In genomic region chr4:84675171-84675973, GRCm38 (mm10) we compare ENCODE assay signal across 8 mouse cellular contexts. TPM values are rescaled to one million over a fixed set of nuclear protein-coding genes. Genes with fewer than 3 reads are reported as not detected.
DNase-seq lines count a peak whose midpoint lies in the region; ATAC-seq and TF ChIP-seq lines count a peak whose summit lies in the region.

Gene Bnc2 (minus strand): TSS chr4:84675275.

- peak within 1 kb of the TSS; percentile 60 for H3K4me3 ChIP-seq in forebrain, postnatal 0 days (ENCODE audit: low read depth, low read length)
- H3K4me3 ChIP-seq in hindbrain, embryonic 10.5 days, result peak within 1 kb of the TSS; percentile 71
- H3K4me3 ChIP-seq in limb, embryonic 12.5 days (replicated peaks), result peak within 1 kb of the TSS; percentile 83
- peak within 1 kb of the TSS; percentile 67 for H3K4me3 ChIP-seq in midbrain, embryonic 13.5 days (replicated peaks)

- no peaks in the 10 kb centered on the region for H3K9me3 ChIP-seq in forebrain, postnatal 0 days (ENCODE audit: low read length)
- no peaks in the 10 kb centered on the region for H3K9me3 ChIP-seq in hindbrain, embryonic 10.5 days
- no peaks in the 10 kb centered on the region for H3K9me3 ChIP-seq in limb, embryonic 12.5 days
- H3K9me3 ChIP-seq in midbrain, embryonic 13.5 days, result no peaks in the 10 kb centered on the region

- no peak for TF ChIP-seq CTCF in forebrain, postnatal 0 days (IDR thresholded peaks at IDR 0.05; ENCODE audit: low read depth)

- ATAC-seq in forebrain, postnatal 0 days, result peak; percentile 58
- peak; percentile 66 for ATAC-seq in limb, embryonic 12.5 days (ENCODE audit: insufficient number of reproducible peaks, insufficient read depth, low FRiP score, low TSS enrichment, low read depth)
- peak; percentile 73 for ATAC-seq in midbrain, embryonic 13.5 days

- peak within 1 kb of the TSS; percentile 99 for H3K4me2 ChIP-seq in forebrain, postnatal 0 days (ENCODE audit: low read depth)
- H3K4me2 ChIP-seq in limb, embryonic 12.5 days, result peak within 1 kb of the TSS; percentile 88
- peak within 1 kb of the TSS; percentile 98 for H3K4me2 ChIP-seq in midbrain, embryonic 13.5 days (replicated peaks)

- no peaks in the 10 kb centered on the region for H3K36me3 ChIP-seq in forebrain, postnatal 0 days (ENCODE audit: insufficient read depth)
- H3K36me3 ChIP-seq in hindbrain, embryonic 10.5 days, result no peaks in the 10 kb centered on the region
- H3K36me3 ChIP-seq in limb, embryonic 12.5 days, result no peaks in the 10 kb centered on the region
- no peaks in the 10 kb centered on the region for H3K36me3 ChIP-seq in midbrain, embryonic 13.5 days

- 4% methylated on average over 77 of the region's 80 CpGs for WGBS in forebrain, postnatal 0 days
- under 1% methylated on average over 80 of the region's 80 CpGs for WGBS in hindbrain, embryonic 10.5 days
- WGBS in limb, embryonic 12.5 days, result under 1% methylated on average over 77 of the region's 80 CpGs
- under 1% methylated on average over 76 of the region's 80 CpGs for WGBS in midbrain, embryonic 13.5 days

- H3K27ac ChIP-seq in forebrain, postnatal 0 days (ENCODE audit: low read depth, low read length), result no peak within 1 kb of the TSS
- H3K27ac ChIP-seq in hindbrain, embryonic 10.5 days, result peak within 1 kb of the TSS; percentile 86
- peak within 1 kb of the TSS; percentile 95 for H3K27ac ChIP-seq in limb, embryonic 12.5 days
- H3K27ac ChIP-seq in midbrain, embryonic 13.5 days, result peak within 1 kb of the TSS; percentile 65

- DNase-seq in cerebellum, postnatal 25 days, result peak; percentile 14 to 30
- no peak for DNase-seq in cerebellum, adult 9-11 months
- peak; percentile 75 for DNase-seq in adrenal gland, postnatal 14 days
- no peak for DNase-seq in forebrain, postnatal 0 days
- peak; percentile 79 for DNase-seq in hindbrain, embryonic 10.5 days (ENCODE audit: low spot score)
- DNase-seq in testis, postnatal 14 days (ENCODE audit: low spot score), result peak; percentile 73

- H3K4me1 ChIP-seq in forebrain, postnatal 0 days (ENCODE audit: insufficient read depth), result no peaks in the 10 kb centered on the region; the same call in 1 of the 2 replicates
- peaks cover 31% of the 10 kb centered on the region for H3K4me1 ChIP-seq in hindbrain, embryonic 10.5 days (replicated peaks)
- peaks cover 43% of the 10 kb centered on the region for H3K4me1 ChIP-seq in limb, embryonic 12.5 days (replicated peaks)
- H3K4me1 ChIP-seq in midbrain, embryonic 13.5 days (replicated peaks), result peaks cover 26% of the 10 kb centered on the region

- H3K27me3 ChIP-seq in forebrain, postnatal 0 days (ENCODE audit: insufficient read depth, low read length), result peaks cover 67% of the 10 kb centered on the region
- H3K27me3 ChIP-seq in hindbrain, embryonic 10.5 days (ENCODE audit: insufficient read depth, poor library complexity, severe bottlenecking), result peaks cover 92% of the 10 kb centered on the region
- H3K27me3 ChIP-seq in limb, embryonic 12.5 days, result peaks cover 22% of the 10 kb centered on the region
- H3K27me3 ChIP-seq in midbrain, embryonic 13.5 days, result peaks cover 82% of the 10 kb centered on the region

- peak within 1 kb of the TSS; percentile 22; the same call in 1 of the 2 replicates for H3K9ac ChIP-seq in forebrain, postnatal 0 days
- H3K9ac ChIP-seq in limb, embryonic 12.5 days (replicated peaks), result peak within 1 kb of the TSS; percentile 94
- peak within 1 kb of the TSS; percentile 70 for H3K9ac ChIP-seq in midbrain, embryonic 13.5 days (replicated peaks)

RNA-seq across cellular contexts. Expression of gene Bnc2, which starts in this region (rescaled TPM):
- 6.2 and 7.9 TPM in 2 replicates for total RNA-seq in adrenal gland, postnatal 14 days (2021)
- 4.2 and 11.6 TPM in 2 replicates for total RNA-seq in forebrain, postnatal 0 days (2014; rRNA removed)
- 1.7 and 2.0 TPM in 2 replicates for polyA plus RNA-seq in forebrain, postnatal 0 days (2015; fragmentation: Nextera tagmentation; extraction: Ambion mirVana)
- polyA plus RNA-seq in hindbrain, embryonic 10.5 days (2016; fragmentation: Nextera tagmentation; extraction: Ambion mirVana), result 5.2 and 8.1 TPM in 2 replicates
- 25.2 and 25.6 TPM in 2 replicates for polyA plus RNA-seq in limb, embryonic 12.5 days (2016; fragmentation: Nextera tagmentation; extraction: Ambion mirVana)
- polyA plus RNA-seq in midbrain, embryonic 13.5 days (2015; fragmentation: Nextera tagmentation; extraction: Ambion mirVana), result 18.7 and 19.4 TPM in 2 replicates

Comparison
In these comparisons a context has a peak if more than half of its experiments do, and no peak if none do; other contexts are left out.
1. DNase-seq: peak in cerebellum, postnatal 25 days (2 of 2), adrenal gland, postnatal 14 days (single experiment), hindbrain, embryonic 10.5 days (single experiment) and testis, postnatal 14 days (single experiment); none in cerebellum, adult 9-11 months (single experiment) and forebrain, postnatal 0 days (single experiment).
2. H3K9ac ChIP-seq: peak in every context shown above with its lines; median percentile 94 in limb, embryonic 12.5 days; 70 in midbrain, embryonic 13.5 days; 22 in forebrain, postnatal 0 days.
3. Peak in every context shown above with its lines, with median percentiles within 50 percentile points of each other: ATAC-seq, H3K4me2 ChIP-seq and H3K4me3 ChIP-seq.